Mouse (Mus musculus): Measurements from ENCODE around the gene Mapk14. TPM values are rescaled to one million over a fixed set of nuclear protein-coding genes. Genes with fewer than 3 reads are reported as not detected.

Gene Mapk14
- total RNA-seq (2021) = 10 to 100 TPM; 87.4 to 93.2 TPM
- long read RNA-seq, experiment 1, transcript Mapk14-202 (12 exons, 3,548 nt) = major isoform, 191 of 223 reads
- long read RNA-seq, experiment 1, partial matches to known transcripts = 17 of 223 reads
- long read RNA-seq, experiment 1, other reads (novel, unspliced or antisense) = 15 of 223 reads
- long read RNA-seq, experiment 2, transcript Mapk14-202 (12 exons, 3,548 nt) = major isoform, 126 of 149 reads
- long read RNA-seq, experiment 2, partial matches to known transcripts = 7 of 149 reads
- long read RNA-seq, experiment 2, other reads (novel, unspliced or antisense) = 12 of 149 reads

GRCm38 (mm10) chr17:28690776-28691686 is at the start of gene Mapk14:
TSS of gene Mapk14 (plus strand) at chr17:28691329.
- DNase-seq (ENCODE audit: low spot score) = peak; percentile 100

GRCm38 (mm10) chr17:28643697-28644096 is 47.4 kb upstream of the Mapk14 start:
- DNase-seq (ENCODE audit: low spot score) = no peak

- DNase-seq (ENCODE audit: low spot score) = no peak
Observed at GRCm38 (mm10) chr17:28644112-28644511, 47.0 kb upstream of the Mapk14 start.

- DNase-seq (ENCODE audit: low spot score) = no peak
Observed at GRCm38 (mm10) chr17:28646221-28646620, 44.9 kb upstream of the Mapk14 start.

GRCm38 (mm10) chr17:28648607-28649370 is 42.3 kb upstream of the Mapk14 start:
- no peak for DNase-seq (ENCODE audit: low spot score)

GRCm38 (mm10) chr17:28650268-28650667 is 40.9 kb upstream of the Mapk14 start:
- no peak for DNase-seq (ENCODE audit: low spot score)

GRCm38 (mm10) chr17:28657936-28658335 is 33.2 kb upstream of the Mapk14 start:
- DNase-seq (ENCODE audit: low spot score) = no peak

GRCm38 (mm10) chr17:28659564-28659963 is 31.6 kb upstream of the Mapk14 start:
- DNase-seq (ENCODE audit: low spot score) = no peak

- no peak for DNase-seq (ENCODE audit: low spot score)
Observed at GRCm38 (mm10) chr17:28682311-28683084, 8.6 kb upstream of the Mapk14 start.

GRCm38 (mm10) chr17:28683601-28684000 is 7.5 kb upstream of the Mapk14 start:
- DNase-seq (ENCODE audit: low spot score) = no peak

- no peak for DNase-seq (ENCODE audit: low spot score)
Observed at GRCm38 (mm10) chr17:28684631-28685030, 6.5 kb upstream of the Mapk14 start.

- no peak for DNase-seq (ENCODE audit: low spot score)
Observed at GRCm38 (mm10) chr17:28687354-28687753, 3.8 kb upstream of the Mapk14 start.

- no peak for DNase-seq (ENCODE audit: low spot score)
Observed at GRCm38 (mm10) chr17:28689586-28690283, 1.4 kb upstream of the Mapk14 start, which contains the start of gene Slc26a8. TSS of gene Slc26a8 (minus strand) at chr17:28690233.

- peak; percentile 51 for DNase-seq (ENCODE audit: low spot score)
Observed at GRCm38 (mm10) chr17:28691687-28692340, 685 bp downstream of the Mapk14 start.

- DNase-seq (ENCODE audit: low spot score) = peak; percentile 43
Observed at GRCm38 (mm10) chr17:28692341-28692710, 1.2 kb downstream of the Mapk14 start.

- DNase-seq (ENCODE audit: low spot score) = no peak
Observed at GRCm38 (mm10) chr17:28693086-28693485, 2.0 kb downstream of the Mapk14 start.

- no peak for DNase-seq (ENCODE audit: low spot score)
Observed at GRCm38 (mm10) chr17:28694078-28694477, 2.9 kb downstream of the Mapk14 start.

- no peak for DNase-seq (ENCODE audit: low spot score)
Observed at GRCm38 (mm10) chr17:28694832-28695231, 3.7 kb downstream of the Mapk14 start.

GRCm38 (mm10) chr17:28696641-28697040 is 5.5 kb downstream of the Mapk14 start:
- DNase-seq (ENCODE audit: low spot score) = no peak

Measured in gastrocnemius, adult 18-20 months (tissue).